Mouse (Mus musculus) heart, embryonic 14.5 days (tissue): Measurements from ENCODE around the gene Cphx1. TPM values are rescaled to one million over a fixed set of nuclear protein-coding genes. Genes with fewer than 3 reads are reported as not detected.

Experiments
- polyA plus RNA-seq: library from polyadenylated mRNA; unstranded; fragments of >200 nt; fragmentation: Nextera tagmentation; extraction: Ambion mirVana; gene quantifications from 2 replicates; pipeline ENCODE4 v1.2.1, GENCODE M21; 2014

Cphx1 gene
- polyA plus RNA-seq, 1 experiment from 2014 or later: not detected

Other genes with a start within 250 kb of the Cphx1 start
- 99.2 and 105 TPM in 2 replicates for gene Ppif, start 244.2 kb upstream of the Cphx1 start, polyA plus RNA-seq
- gene Zcchc24, start 169.3 kb upstream of the Cphx1 start, polyA plus RNA-seq: 31.8 and 33.0 TPM in 2 replicates
- gene Anxa11, start 96.1 kb upstream of the Cphx1 start, polyA plus RNA-seq: 29.4 and 30.2 TPM in 2 replicates
- not detected in 2 replicates for gene Plac9a, start 35.2 kb upstream of the Cphx1 start, polyA plus RNA-seq
- gene Tmem254a, start 10.6 kb upstream of the Cphx1 start, polyA plus RNA-seq: 3.0 and 3.1 TPM in 2 replicates
- 0.23 and 0.62 TPM in 2 replicates for gene Duxbl1, start 40.3 kb downstream of the Cphx1 start, polyA plus RNA-seq
- gene Gm9780, start 104.4 kb downstream of the Cphx1 start, polyA plus RNA-seq: 5.9 and 7.5 TPM in 2 replicates
- 28.1 and 29.2 TPM in 2 replicates for gene Tmem254c, start 129.1 kb downstream of the Cphx1 start, polyA plus RNA-seq
- not detected in 2 replicates for gene Cphx2, start 143.2 kb downstream of the Cphx1 start, polyA plus RNA-seq
- gene Cphx3, start 144.0 kb downstream of the Cphx1 start, polyA plus RNA-seq: not detected in 2 replicates
- 0.98 TPM in 1 of 2 replicates, not detected in the other for gene Duxbl2, start 180.0 kb downstream of the Cphx1 start, polyA plus RNA-seq
- gene Plac9b, start 244.2 kb downstream of the Cphx1 start, polyA plus RNA-seq: 5.8 and 8.3 TPM in 2 replicates